Mouse (Mus musculus) splenic B cell, adult 2 months (primary cell): ENCODE results near the gene Rgl1.

Experiments used
- DNase-seq: peaks from one replicate; pipeline ENCODE4 v3.0.0-alpha.2; 2011; ENCODE audit warnings: low read depth, low spot score
- H3K27me3 ChIP-seq: 2 replicates; pipeline ENCODE4 v1.6.1; 2012; ENCODE audit warnings: mild to moderate bottlenecking, low read length, moderate library complexity, mixed read lengths; ENCODE audit not compliant: control insufficient read depth, poor library complexity, insufficient read depth, severe bottlenecking
- H3K36me3 ChIP-seq: 2 replicates; pipeline ENCODE4 v1.6.1; 2012; ENCODE audit warnings: mild to moderate bottlenecking, low read length, moderate library complexity, mixed read lengths; ENCODE audit not compliant: control insufficient read depth, poor library complexity, insufficient read depth, severe bottlenecking

The Rgl1 gene

DNA sequence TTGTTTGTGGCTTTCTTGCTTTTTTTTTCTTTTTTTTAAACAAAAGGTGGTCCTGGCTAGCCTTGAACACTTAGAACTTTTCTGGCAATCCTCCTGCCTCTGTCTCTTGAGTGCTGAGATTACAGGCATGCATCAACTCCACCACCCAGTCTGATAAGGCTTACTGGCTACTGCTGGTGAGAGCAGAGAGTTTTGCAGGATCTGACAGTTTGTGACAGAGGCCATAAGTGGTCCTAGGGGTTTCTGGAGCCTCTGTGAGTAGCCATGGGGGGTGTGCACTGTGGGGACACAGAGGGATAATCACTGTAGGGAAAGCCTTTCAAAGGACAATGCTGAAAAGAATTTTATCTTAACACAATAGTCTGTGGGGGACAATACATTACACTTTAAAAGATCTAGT, 140.5 kb downstream of the Rgl1 start:
- Histone ChIP-seq H3K36me3 (no peaks in the 10 kb centered on the region), H3K27me3 (no peaks in the 10 kb centered on the region)
- no peak for DNase-seq

DNA sequence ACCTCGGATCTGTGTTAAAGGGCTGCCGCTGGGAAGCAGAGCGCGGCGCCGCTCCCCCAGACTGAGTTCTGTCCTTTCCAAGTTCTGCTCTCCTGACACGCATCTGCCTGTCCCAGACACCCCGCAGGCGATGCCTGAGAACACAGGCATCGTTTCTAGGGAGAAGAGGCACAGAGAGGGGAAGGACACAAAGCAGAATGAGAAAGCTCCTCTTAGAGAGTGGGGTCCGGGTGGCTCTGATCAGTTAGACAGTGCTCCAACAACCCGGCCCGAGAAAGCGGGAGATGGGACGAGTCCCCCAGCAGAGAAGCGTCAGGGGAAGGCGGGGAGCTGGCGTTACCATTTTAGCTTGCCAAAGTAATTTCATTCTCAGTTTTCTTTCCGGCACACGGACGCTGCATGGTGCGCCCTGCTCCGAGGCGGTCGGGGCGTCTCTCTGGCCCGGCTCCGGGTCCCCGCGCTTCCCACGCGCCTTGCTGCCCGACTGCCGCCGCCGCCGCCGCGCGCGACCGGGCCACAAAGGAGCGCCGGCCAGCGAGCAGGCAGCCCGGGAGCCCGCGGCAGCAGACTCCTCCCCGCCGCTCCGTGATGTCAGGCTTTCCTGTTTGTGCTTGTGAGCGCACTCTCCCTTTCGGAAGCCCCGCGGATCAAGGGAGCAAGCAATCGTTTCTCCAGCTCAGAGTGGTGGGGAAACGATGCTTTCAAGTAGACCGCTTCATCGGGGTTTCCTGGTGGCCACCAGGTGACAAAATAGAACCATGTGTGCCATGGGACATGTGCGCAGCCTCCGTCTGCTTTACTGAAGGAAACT, 141.3 kb downstream of the Rgl1 start:
- Histone ChIP-seq H3K36me3 (no peaks in the 10 kb centered on the region), H3K27me3 (no peaks in the 10 kb centered on the region)
- DNase-seq, result peak; percentile 67

DNA sequence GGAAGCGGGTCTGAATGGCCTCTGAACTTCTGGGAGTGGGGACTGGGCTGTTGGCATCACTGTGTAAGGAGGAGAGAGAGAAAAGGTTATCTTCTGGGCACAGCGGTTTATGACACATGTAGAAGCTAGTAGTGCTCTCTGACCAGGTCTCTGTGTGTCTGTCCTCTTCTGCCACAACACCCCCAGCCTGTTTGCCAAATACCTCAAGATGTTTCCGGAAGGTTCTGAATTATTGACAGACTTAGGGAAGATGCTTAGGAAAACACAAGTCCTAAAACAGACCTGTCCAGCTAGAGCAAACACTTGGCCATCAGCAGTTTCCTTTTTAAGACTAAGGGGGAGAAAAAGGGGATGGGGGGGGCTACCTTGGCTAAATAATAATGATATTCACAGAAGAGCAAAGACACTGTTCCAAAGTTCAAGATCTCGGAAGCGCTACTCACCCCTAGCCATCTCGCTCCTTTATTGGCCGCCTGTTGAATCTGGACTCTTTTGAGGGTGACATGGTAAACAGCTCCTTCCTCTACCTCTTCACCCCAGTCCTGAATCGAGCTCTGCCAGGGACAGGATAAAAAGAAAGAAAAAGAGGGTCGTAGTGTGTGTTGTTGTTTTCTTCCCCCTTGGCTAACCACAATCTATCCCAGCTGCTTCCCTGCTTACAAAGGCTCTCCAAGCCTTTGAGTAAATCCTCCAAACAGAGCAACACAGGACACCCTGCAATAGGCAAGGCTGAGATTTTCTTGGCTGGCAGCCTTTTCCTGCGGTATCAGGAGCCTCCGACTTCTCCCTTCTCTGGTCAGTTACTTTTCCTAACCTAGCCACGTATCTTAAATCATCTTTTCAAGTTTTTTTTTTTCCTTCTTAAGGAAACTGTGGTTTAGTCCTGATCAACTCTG, 142.5 kb downstream of the Rgl1 start:
- Histone ChIP-seq H3K36me3 (no peaks in the 10 kb centered on the region), H3K27me3 (no peaks in the 10 kb centered on the region)
- DNase-seq, result no peak

DNA sequence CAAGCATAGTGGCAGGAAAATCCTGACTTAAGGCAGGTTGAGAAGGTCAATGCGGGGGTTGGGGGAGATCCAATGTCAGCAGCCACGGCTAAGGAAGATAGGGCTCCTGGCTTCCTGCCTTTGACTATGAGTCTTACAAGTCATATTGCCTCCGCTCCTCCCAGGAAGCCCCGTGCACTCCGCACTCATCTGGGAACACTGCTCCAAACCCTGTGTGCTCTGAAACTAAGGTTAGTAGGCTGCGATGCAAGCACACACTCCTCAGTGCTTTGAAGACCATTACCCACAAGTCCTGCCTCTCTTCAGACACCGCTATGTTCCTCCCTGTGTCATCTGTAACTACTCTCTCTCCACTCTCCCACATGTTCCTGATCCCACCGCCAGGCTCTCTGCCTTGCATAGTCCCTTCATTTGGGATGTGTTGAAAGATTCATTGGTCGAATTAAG, 143.4 kb downstream of the Rgl1 start:
- H3K27me3 ChIP-seq, result no peaks in the 10 kb centered on the region
- no peaks in the 10 kb centered on the region for H3K36me3 ChIP-seq
- no peak for DNase-seq

GRCm38 (mm10) chr1:152621624-152622023, 144.5 kb downstream of the Rgl1 start:
- no peak for DNase-seq
- Histone ChIP-seq H3K36me3 (no peaks in the 10 kb centered on the region), H3K27me3 (no peaks in the 10 kb centered on the region)

DNA sequence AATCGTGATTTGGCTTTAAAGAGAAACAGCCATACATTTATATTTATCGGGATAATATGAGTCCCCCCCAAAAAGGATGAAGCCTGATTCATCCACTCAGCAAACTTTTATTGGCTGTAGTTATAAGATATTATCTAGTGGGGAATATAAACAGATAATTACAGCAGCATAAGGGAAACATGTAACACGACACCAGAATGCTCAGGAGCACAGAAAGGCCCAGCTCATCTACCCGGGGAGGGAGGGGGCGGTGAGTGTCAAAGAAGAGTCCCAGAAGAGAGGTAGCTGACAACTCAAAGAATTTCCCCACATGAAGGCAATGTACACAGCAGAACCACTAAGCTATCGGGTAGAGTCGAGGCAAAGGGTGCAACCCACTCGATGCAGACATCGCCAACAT, 146.8 kb downstream of the Rgl1 start:
- no peaks in the 10 kb centered on the region for H3K27me3 ChIP-seq
- no peak for DNase-seq
- H3K36me3 ChIP-seq, result no peaks in the 10 kb centered on the region

DNA sequence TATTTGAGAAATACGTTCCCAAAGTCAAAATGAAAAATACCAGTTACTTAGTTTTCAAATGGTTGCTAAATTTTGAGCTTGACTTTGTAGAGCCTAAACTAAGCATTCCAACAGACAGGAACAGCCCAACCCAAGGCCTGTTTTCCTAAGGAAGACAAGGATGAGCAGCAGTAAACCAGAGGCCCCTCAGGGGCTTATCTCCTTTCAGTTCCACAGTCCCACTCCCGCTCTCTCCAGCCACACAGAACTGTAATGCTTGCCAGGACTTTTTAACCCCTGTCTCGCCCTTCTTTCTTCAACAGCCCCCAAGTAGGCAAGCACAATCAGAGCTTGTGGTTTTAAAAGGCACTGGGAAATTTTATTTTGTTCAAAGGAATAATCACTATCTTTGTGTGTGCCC, 147.3 kb downstream of the Rgl1 start:
- Histone ChIP-seq H3K36me3 (no peaks in the 10 kb centered on the region), H3K27me3 (no peaks in the 10 kb centered on the region)
- no peak for DNase-seq

DNA sequence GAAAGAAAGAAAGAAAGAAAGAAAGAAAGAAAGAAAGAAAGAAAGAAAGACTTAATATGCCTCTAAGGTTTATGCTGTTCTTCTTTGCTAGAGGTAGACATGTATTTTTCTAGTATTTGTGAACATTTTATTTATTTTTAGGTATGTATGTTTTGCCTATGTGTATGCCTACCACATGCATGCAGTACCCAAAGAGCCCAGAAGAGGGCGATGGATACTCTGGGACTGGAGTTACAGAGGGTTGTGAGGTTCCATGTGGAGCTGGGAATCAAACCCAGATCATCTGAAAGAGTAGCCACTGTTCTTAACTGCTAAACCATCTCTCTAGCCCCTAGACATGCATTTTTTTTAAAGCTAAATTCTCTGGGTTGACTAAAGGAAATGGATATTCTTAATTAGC, 147.8 kb downstream of the Rgl1 start:
- H3K36me3 ChIP-seq, result no peaks in the 10 kb centered on the region
- no peaks in the 10 kb centered on the region for H3K27me3 ChIP-seq
- DNase-seq, result peak; percentile 57

DNA sequence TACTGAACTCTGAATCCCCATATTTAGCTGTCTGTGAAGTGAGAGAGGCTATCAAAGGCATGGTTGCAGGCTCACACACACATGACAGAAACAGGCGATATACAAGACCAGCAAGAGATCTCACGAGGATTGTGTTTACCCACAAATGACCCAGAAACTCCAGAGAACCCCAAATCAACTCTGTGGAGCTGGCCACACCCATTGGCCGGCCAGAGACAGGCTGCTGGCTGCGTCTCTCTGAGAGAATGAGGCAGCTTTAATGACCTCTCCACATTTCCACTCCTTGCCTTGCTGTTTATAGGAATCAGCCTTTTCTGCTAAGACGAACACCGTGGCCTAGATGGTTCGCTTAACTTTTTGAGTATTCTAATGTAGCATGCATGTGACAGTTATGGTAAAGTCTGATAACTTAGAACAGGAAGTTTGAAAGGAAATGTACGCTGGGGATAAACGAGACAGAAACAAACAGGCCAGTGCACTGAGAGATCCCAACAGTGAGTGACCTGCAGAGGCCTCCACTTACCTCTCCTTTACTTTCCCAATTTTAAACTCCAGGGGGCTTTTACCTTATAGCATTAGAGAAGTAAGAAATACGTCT, 148.3 kb downstream of the Rgl1 start:
- no peak for DNase-seq
- Histone ChIP-seq H3K27me3 (no peaks in the 10 kb centered on the region), H3K36me3 (no peaks in the 10 kb centered on the region)

GRCm38 (mm10) chr1:152616777-152617057, 149.4 kb downstream of the Rgl1 start:
- no peaks in the 10 kb centered on the region for H3K27me3 ChIP-seq
- no peak for DNase-seq
- H3K36me3 ChIP-seq, result no peaks in the 10 kb centered on the region

- no peaks in the 10 kb centered on the region for H3K36me3 ChIP-seq
- no peak for DNase-seq
- no peaks in the 10 kb centered on the region for H3K27me3 ChIP-seq
Measured at GRCm38 (mm10) chr1:152615987-152616776, 150.0 kb downstream of the Rgl1 start.

DNA sequence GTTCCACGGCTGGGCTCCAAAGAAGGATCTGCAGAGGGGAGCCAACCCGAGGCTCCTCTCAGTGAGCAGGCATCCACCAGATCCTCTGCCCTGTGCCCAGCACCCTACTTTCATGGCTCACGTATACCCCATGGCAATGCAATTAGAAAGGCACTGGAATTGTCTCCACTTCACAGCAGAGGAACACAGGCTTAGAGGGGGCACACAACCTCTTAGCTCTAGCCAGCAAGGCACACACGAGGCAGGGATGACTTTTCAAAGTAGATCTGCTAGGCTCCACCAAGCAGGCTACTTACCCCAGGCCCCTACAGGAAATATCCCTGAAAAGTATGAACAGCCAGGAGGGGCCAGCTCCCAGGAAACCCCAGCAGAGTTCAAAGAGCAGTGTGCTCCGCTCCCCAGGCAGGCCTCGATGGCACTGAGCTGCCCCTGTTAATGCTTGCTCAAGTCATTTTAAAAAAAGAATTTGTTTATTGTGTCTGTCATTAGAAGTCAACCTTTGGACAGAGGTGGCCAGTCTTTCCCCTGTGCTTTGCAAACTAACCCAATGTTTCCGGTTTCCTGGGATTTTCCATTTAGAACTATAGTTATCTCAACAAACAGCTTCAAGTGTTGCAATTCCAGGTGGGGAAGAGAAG, 151.3 kb downstream of the Rgl1 start:
- Histone ChIP-seq H3K36me3 (no peaks in the 10 kb centered on the region), H3K27me3 (no peaks in the 10 kb centered on the region)
- DNase-seq, result no peak

DNA sequence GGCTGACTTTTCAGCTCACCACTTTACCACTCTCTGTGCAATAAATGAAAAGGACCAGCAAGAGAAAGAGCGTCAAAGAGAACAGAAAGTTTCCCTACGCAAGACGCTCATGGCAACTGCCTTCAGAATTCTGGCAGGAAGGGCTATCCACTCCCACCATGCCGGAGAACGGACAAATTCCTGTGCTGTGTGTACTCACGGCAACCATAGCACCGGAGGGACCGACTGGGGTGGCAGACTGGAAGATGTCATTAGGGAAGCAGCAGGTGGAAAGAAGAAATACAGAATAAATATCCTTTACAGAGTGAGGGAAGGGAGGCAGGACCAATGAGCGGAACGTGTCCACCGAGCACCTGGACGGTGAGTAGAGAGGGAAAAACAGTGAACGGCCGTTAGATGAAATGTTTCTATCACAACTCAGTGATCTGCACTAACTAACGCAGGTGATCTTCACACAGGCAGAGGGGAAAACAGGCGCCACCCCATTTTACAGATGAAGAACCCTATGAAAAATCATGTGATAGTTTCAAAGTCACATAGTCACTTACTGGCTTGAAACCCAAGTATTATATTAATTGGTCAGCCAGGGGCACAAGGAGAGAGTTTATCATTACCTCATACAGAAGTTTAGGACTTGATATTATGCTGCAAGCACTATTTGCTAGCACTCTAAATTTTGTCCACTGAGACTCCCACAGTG, 152.8 kb downstream of the Rgl1 start:
- Histone ChIP-seq H3K27me3 (no peaks in the 10 kb centered on the region), H3K36me3 (no peaks in the 10 kb centered on the region)
- no peak for DNase-seq
